Mouse (Mus musculus): ENCODE results near the gene Lrp5. TPM values are rescaled to one million over a fixed set of nuclear protein-coding genes. Genes with fewer than 3 reads are reported as not detected.
A peak's percentile ranks its signal among the peaks of the same experiment; 100 is the strongest.

The Lrp5 gene
- total and polyA plus RNA-seq, 3 experiments: 16.1 to 31.9 TPM; not detected in 1

GRCm38 (mm10) chr19:3619359-3619758, 67.0 kb downstream of the Lrp5 start:
- no peak for TF ChIP-seq ETS1 (IDR thresholded peaks at IDR 0.05; ENCODE audit: low read depth, low read length)
- no peak for TF ChIP-seq GATA1 (IDR thresholded peaks at IDR 0.05; ENCODE audit: low read depth, low read length)
- TF ChIP-seq ZC3H11A (IDR thresholded peaks at IDR 0.05; ENCODE audit: low read depth, low read length): no peak
- peak; percentile 45 for TF ChIP-seq RAD21 (IDR thresholded peaks at IDR 0.05; ENCODE audit: low read depth, low read length)
- TF ChIP-seq E2F4 (IDR thresholded peaks at IDR 0.05; ENCODE audit: borderline replicate concordance, low read depth, low read length): no peak
- TF ChIP-seq SMC3 (IDR thresholded peaks at IDR 0.05; ENCODE audit: low read depth, low read length): peak; percentile 31
- TF ChIP-seq CTCF (IDR thresholded peaks at IDR 0.05 in 2 of 3, conservative IDR thresholded peaks at IDR 0.05 in 1 of 3; ENCODE audit: control insufficient read depth in 1 of 3, insufficient read depth in 1 of 3, low read depth in 2 of 3, low read length in 3 of 3, poor library complexity in 1 of 3, severe bottlenecking in 1 of 3): peak; percentile 49 to 54 (median 52)
- no peak for TF ChIP-seq MYB (IDR thresholded peaks at IDR 0.05; ENCODE audit: low read depth, low read length)
- TF ChIP-seq TBP (IDR thresholded peaks at IDR 0.05; ENCODE audit: low read depth, low read length): no peak
- TF ChIP-seq POLR2AphosphoS2 (IDR thresholded peaks at IDR 0.05; ENCODE audit: low read length): no peak
- no peak for TF ChIP-seq CHD1 (IDR thresholded peaks at IDR 0.05; ENCODE audit: low read depth, low read length)
- TF ChIP-seq ZMIZ1 (IDR thresholded peaks at IDR 0.05; ENCODE audit: low read depth, low read length): no peak
- no peak for TF ChIP-seq MAX (IDR thresholded peaks at IDR 0.05; ENCODE audit: low read length)
- no peak for TF ChIP-seq BHLHE40 (IDR thresholded peaks at IDR 0.05; ENCODE audit: borderline replicate concordance, low read depth, low read length)
- TF ChIP-seq POLR2AphosphoS5 (IDR thresholded peaks at IDR 0.05; ENCODE audit: borderline replicate concordance, low read depth, low read length): no peak
- Histone ChIP-seq H3K9me3 (replicated peaks; ENCODE audit: insufficient read depth, low read length) (no peaks in the 10 kb centered on the region), H3K27ac (ENCODE audit: control insufficient read depth, low read depth, low read length) (no peak overlapping the region), H3K4me1 (ENCODE audit: control insufficient read depth in 1 of 2, insufficient read depth in 2 of 2, low read length in 2 of 2) (no peaks in the 10 kb centered on the region; a peak in 1 of 4 replicates), H3K4me3 (ENCODE audit: control insufficient read depth in 1 of 2, insufficient read depth in 1 of 2, low read depth in 2 of 2, low read length in 2 of 2) (no peak overlapping the region), H3K27me3 (ENCODE audit: control insufficient read depth in 1 of 2, insufficient read depth in 2 of 2, low read length in 2 of 2) (no peaks in the 10 kb centered on the region), H3K9ac (ENCODE audit: control insufficient read depth, low read depth, low read length, poor library complexity, severe bottlenecking) (no peak overlapping the region), H3K79me2 (ENCODE audit: control insufficient read depth, insufficient read depth, low read length, poor library complexity) (no peaks in the 10 kb centered on the region), H3K36me3 (ENCODE audit: control insufficient read depth in 1 of 2, insufficient read depth in 2 of 2, low read length in 2 of 2) (peaks cover 0 to 6% of the 10 kb centered on the region in 2 experiments; a peak in 3 of 4 replicates)
- peak; percentile 53 for DNase-seq (ENCODE audit: low read depth, low spot score)

DNA sequence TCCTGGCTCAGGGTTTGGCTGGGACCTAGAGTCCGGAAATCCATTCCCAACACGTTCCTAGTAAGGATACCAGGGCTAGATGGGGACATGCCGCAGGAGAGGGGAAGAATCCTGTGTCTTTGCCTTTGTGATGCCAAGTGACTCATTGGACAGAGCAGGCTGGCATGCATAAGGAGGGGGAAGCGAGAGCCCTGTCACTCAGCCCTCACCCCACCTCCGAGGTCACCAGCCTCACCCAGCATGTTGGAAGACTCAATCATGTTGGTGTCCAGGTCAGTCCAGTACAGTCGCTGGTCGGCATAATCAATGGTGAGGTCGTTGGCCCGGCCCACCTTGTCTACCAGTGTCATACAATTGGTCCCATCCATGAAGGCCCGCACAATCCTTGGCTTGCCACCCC, 72.4 kb downstream of the Lrp5 start:
- no peak for DNase-seq (ENCODE audit: low read depth, low spot score)
- Histone ChIP-seq H3K4me1 (ENCODE audit: control insufficient read depth in 1 of 2, insufficient read depth in 2 of 2, low read length in 2 of 2) (peaks cover 0 to 6% of the 10 kb centered on the region in 2 experiments; a peak in 2 of 4 replicates), H3K27ac (ENCODE audit: control insufficient read depth, low read depth, low read length) (no peak overlapping the region), H3K9me3 (replicated peaks; ENCODE audit: insufficient read depth, low read length) (no peaks in the 10 kb centered on the region), H3K27me3 (ENCODE audit: control insufficient read depth in 1 of 2, insufficient read depth in 2 of 2, low read length in 2 of 2) (no peaks in the 10 kb centered on the region), H3K9ac (ENCODE audit: control insufficient read depth, low read depth, low read length, poor library complexity, severe bottlenecking) (no peak overlapping the region), H3K79me2 (ENCODE audit: control insufficient read depth, insufficient read depth, low read length, poor library complexity) (no peaks in the 10 kb centered on the region), H3K36me3 (ENCODE audit: control insufficient read depth in 1 of 2, insufficient read depth in 2 of 2, low read length in 2 of 2) (peaks cover 0 to 7% of the 10 kb centered on the region in 2 experiments; a peak in 3 of 4 replicates), H3K4me3 (ENCODE audit: control insufficient read depth in 1 of 2, insufficient read depth in 1 of 2, low read depth in 2 of 2, low read length in 2 of 2) (no peak overlapping the region)
- TF ChIP-seq ZMIZ1 (IDR thresholded peaks at IDR 0.05; ENCODE audit: low read depth, low read length): no peak
- TF ChIP-seq MEF2A (IDR thresholded peaks at IDR 0.05; ENCODE audit: extremely low read depth, insufficient replicate concordance, low read depth, low read length, poor library complexity, severe bottlenecking): no peak
- no peak for TF ChIP-seq USF1 (IDR thresholded peaks at IDR 0.05; ENCODE audit: low read depth, low read length)
- TF ChIP-seq MYB (IDR thresholded peaks at IDR 0.05; ENCODE audit: low read depth, low read length): no peak
- TF ChIP-seq NRF1 (IDR thresholded peaks at IDR 0.05; ENCODE audit: insufficient read depth, low read depth, low read length, poor library complexity, severe bottlenecking): no peak
- TF ChIP-seq UBTF (IDR thresholded peaks at IDR 0.05; ENCODE audit: borderline replicate concordance, insufficient read depth, low read depth, low read length): no peak
- TF ChIP-seq MAX (IDR thresholded peaks at IDR 0.05; ENCODE audit: low read length): no peak
- no peak for TF ChIP-seq TAL1 (IDR thresholded peaks at IDR 0.05; ENCODE audit: low read length)
- no peak for TF ChIP-seq E2F4 (IDR thresholded peaks at IDR 0.05; ENCODE audit: borderline replicate concordance, low read depth, low read length)
- TF ChIP-seq TBP (IDR thresholded peaks at IDR 0.05; ENCODE audit: low read depth, low read length): no peak
- TF ChIP-seq CHD2 (IDR thresholded peaks at IDR 0.05; ENCODE audit: low read length): no peak
- no peak for TF ChIP-seq ZC3H11A (IDR thresholded peaks at IDR 0.05; ENCODE audit: low read depth, low read length)
- no peak for TF ChIP-seq SIN3A (IDR thresholded peaks at IDR 0.05; ENCODE audit: low read length)

Measured in MEL (cell line).